Mouse (Mus musculus) liver, adult (tissue): Measurements from ENCODE around the gene Slc36a1.

Experiments used
- GATA4 ChIP-seq: IDR thresholded peaks from 2 replicates; pipeline ENCODE4 v1.6.1; 2014; ENCODE audit warnings: mild to moderate bottlenecking, low read length; ENCODE audit not compliant: insufficient replicate concordance

The Slc36a1 gene

DNA sequence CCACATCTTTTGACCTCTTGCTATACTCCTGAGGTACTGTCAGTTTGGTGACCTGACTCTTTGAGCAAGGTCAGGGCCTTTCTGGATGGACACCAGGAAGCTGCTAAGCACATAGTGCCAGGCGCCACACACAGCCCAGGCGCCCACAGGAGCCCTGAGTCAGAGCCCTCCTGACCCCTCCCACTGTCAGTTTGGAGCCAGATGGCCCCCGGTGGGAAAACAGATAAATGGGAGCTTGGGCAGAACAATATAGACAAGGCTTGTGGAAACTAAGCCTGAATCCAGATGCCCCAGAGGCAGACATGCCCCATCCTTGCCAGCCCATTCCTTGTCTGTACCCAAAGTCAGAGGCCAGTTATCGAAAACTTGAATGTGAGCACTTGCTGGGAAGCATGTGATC, 30.6 kb downstream of the Slc36a1 start:
- no peak for TF ChIP-seq GATA4

DNA sequence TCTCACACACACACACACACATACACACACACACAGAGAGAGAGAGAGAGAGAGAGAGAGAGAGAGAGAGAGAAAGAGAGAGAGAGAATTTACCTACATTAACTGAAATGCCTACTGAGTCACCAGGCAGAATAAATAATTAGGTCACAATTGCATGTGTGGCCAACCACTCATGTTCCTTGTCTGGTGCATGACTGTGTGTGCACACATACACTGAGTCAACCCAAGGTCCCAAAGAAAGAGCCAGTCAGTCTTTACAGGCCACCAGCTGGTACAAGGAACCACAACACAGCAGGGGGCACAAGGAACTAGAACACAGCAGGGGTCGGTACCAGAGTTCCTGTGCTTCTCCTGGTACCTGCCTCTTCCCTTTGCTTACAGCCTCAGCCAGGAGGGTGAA, 32.7 kb downstream of the Slc36a1 start:
- no peak for TF ChIP-seq GATA4

- TF ChIP-seq GATA4 = no peak
Measured at GRCm38 (mm10) chr11:55239496-55239895, 35.3 kb downstream of the Slc36a1 start.

GRCm38 (mm10) chr11:55240556-55240955, 36.4 kb downstream of the Slc36a1 start:
- no peak for TF ChIP-seq GATA4

GRCm38 (mm10) chr11:55250527-55250926, 46.4 kb downstream of the Slc36a1 start:
- no peak for TF ChIP-seq GATA4

GRCm38 (mm10) chr11:55253391-55253790, 49.2 kb downstream of the Slc36a1 start:
- TF ChIP-seq GATA4 = no peak

DNA sequence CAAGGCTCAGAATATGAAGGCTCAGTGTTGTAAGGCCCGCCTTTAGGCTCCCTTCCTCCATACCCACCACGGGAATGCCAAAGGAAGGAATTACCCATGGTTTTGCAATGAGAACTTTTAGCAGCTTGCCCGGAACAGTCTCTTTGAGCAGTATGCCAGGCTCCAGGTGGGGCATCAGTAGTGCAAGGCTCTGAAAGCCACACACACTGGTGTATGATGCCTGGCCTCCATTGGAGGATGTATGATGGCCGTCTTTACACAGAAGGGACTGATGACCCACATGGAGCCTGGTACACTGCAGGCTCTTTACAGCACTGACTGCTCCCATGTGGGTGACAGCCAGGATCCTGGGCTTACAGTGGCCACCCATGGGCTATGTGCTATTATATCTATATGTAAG, 57.0 kb downstream of the Slc36a1 start:
- no peak for TF ChIP-seq GATA4

DNA sequence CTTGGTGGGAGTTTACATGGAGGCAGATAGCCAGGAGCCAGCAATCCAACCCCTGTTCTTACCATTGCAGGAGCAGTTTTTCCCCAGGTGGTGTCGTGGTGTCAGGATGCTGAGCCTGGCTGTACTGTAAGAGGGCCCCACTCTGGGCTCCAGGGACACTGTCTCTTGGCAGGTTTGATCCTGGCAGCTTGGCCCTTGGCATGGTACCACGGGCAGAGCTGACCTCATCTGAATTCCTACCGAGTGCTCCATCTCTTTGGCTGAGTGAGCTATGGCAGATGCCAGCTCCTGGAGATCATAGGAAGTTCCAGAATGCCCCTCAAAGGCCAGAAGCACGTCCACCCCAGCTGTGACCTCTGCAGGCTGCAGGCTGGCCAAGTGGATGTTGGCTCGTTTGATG, 57.9 kb downstream of the Slc36a1 start:
- no peak for TF ChIP-seq GATA4

- TF ChIP-seq GATA4 = no peak
Measured at GRCm38 (mm10) chr11:55264318-55264717, 60.2 kb downstream of the Slc36a1 start.

GRCm38 (mm10) chr11:55265647-55266046, 61.5 kb downstream of the Slc36a1 start:
- TF ChIP-seq GATA4 = no peak

- no peak for TF ChIP-seq GATA4
Measured at GRCm38 (mm10) chr11:55268580-55268979, 64.4 kb downstream of the Slc36a1 start.

DNA sequence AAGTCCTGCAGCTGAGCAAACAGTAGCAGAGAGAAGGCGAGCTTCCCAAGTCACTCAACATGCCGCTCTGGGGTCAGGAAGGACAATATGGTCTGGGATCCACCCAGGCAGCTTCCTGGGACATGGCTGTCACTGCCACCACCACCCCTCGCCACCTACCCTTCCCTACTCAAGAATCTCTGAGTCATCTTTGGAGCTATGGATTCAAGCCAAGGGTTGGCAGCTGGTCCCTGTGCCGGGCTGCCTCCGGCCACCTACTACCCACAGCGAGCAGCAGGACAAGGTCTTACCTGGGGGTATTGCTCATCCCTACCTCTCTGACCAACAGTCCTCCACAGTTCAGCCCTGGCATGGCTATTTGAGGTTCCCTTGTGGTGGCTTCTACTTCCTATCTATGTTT, 70.6 kb downstream of the Slc36a1 start:
- no peak for TF ChIP-seq GATA4
